Mouse (Mus musculus): ENCODE measurements around the gene Eloa. TPM values are rescaled to one million over a fixed set of nuclear protein-coding genes. Genes with fewer than 3 reads are reported as not detected.

The Eloa gene
- polyA plus RNA-seq, 1 experiment from 2014 or later, result 40.6 TPM

GRCm38 (mm10) chr4:136028132-136028564 is 6.6 kb upstream of the Eloa start:
- Histone ChIP-seq H3K4me3 (replicated peaks) (no peak overlapping the region), H3K27ac (peak overlapping the region; percentile 48), H3K9ac (no peak overlapping the region), H3K4me1 (peaks cover 33% of the 10 kb centered on the region), H3K36me3 (no peaks in the 10 kb centered on the region), H3K9me3 (replicated peaks) (no peaks in the 10 kb centered on the region), H3K27me3 (no peaks in the 10 kb centered on the region), H3K4me2 (no peak overlapping the region)
- ATAC-seq (replicated peaks; ENCODE audit: low FRiP score), result no peak
- 83% methylated on average over 19 of the region's 19 CpGs for WGBS

- Histone ChIP-seq H3K4me2 (no peak overlapping the region), H3K9me3 (replicated peaks) (no peaks in the 10 kb centered on the region), H3K9ac (no peak overlapping the region), H3K4me3 (replicated peaks) (no peak overlapping the region), H3K27me3 (no peaks in the 10 kb centered on the region), H3K36me3 (no peaks in the 10 kb centered on the region), H3K4me1 (peaks cover 33% of the 10 kb centered on the region), H3K27ac (peak overlapping the region; percentile 48)
- WGBS, result 50% methylated on average over 8 of the region's 8 CpGs
- no peak for ATAC-seq (replicated peaks; ENCODE audit: low FRiP score)
These were observed 6.0 kb upstream of the Eloa start for GRCm38 (mm10) chr4:136027416-136028131.

- 79% methylated on average over 1 of the region's 1 CpGs for WGBS
- Histone ChIP-seq H3K4me3 (replicated peaks) (no peak overlapping the region), H3K27ac (no peak overlapping the region), H3K9ac (no peak overlapping the region), H3K4me2 (no peak overlapping the region), H3K4me1 (peaks cover 31% of the 10 kb centered on the region), H3K36me3 (no peaks in the 10 kb centered on the region), H3K9me3 (replicated peaks) (no peaks in the 10 kb centered on the region), H3K27me3 (no peaks in the 10 kb centered on the region)
- no peak for ATAC-seq (replicated peaks; ENCODE audit: low FRiP score)
These were observed 3.8 kb upstream of the Eloa start for GRCm38 (mm10) chr4:136025350-136025749.

- 94% methylated on average over 9 of the region's 9 CpGs for WGBS
- no peak for ATAC-seq (replicated peaks; ENCODE audit: low FRiP score)
- no peak overlapping the region for H3K4me2 ChIP-seq
- no peak overlapping the region for H3K9ac ChIP-seq
- H3K4me1 ChIP-seq, result peaks cover 27% of the 10 kb centered on the region
- H3K4me3 ChIP-seq (replicated peaks), result no peak overlapping the region
- no peaks in the 10 kb centered on the region for H3K9me3 ChIP-seq (replicated peaks)
- no peaks in the 10 kb centered on the region for H3K27me3 ChIP-seq
- H3K27ac ChIP-seq, result no peak overlapping the region
- no peaks in the 10 kb centered on the region for H3K36me3 ChIP-seq
These were observed 1.4 kb upstream of the Eloa start for GRCm38 (mm10) chr4:136022924-136023323.

GRCm38 (mm10) chr4:136020743-136021548 is 617 bp downstream of the Eloa start:
- WGBS, result under 1% methylated on average over 62 of the region's 62 CpGs
- Histone ChIP-seq H3K36me3 (0 out of 2 replicates have a peak, but pooled peaks cover 4% of the 10 kb centered on the region), H3K4me2 (peak overlapping the region; percentile 88), H3K9ac (peak overlapping the region; percentile 98), H3K27me3 (no peaks in the 10 kb centered on the region), H3K27ac (peak overlapping the region; percentile 89), H3K4me1 (peaks cover 16% of the 10 kb centered on the region), H3K9me3 (replicated peaks) (no peaks in the 10 kb centered on the region), H3K4me3 (replicated peaks) (peak overlapping the region; percentile 99)
- ATAC-seq (replicated peaks; ENCODE audit: low FRiP score), result peak; percentile 77

- Histone ChIP-seq H3K36me3 (peaks cover 34% of the 10 kb centered on the region), H3K27me3 (no peaks in the 10 kb centered on the region), H3K9me3 (replicated peaks) (no peaks in the 10 kb centered on the region), H3K4me2 (no peak overlapping the region), H3K4me3 (replicated peaks) (no peak overlapping the region), H3K9ac (no peak overlapping the region), H3K27ac (no peak overlapping the region), H3K4me1 (peaks cover 11% of the 10 kb centered on the region)
- no peak for ATAC-seq (replicated peaks; ENCODE audit: low FRiP score)
- 86% methylated on average over 3 of the region's 3 CpGs for WGBS
These were observed 5.4 kb downstream of the Eloa start for GRCm38 (mm10) chr4:136016059-136016602.

- Histone ChIP-seq H3K9ac (no peak overlapping the region), H3K4me2 (no peak overlapping the region), H3K36me3 (peaks cover 80% of the 10 kb centered on the region), H3K4me1 (no peaks in the 10 kb centered on the region), H3K9me3 (replicated peaks) (no peaks in the 10 kb centered on the region), H3K4me3 (replicated peaks) (no peak overlapping the region), H3K27ac (no peak overlapping the region), H3K27me3 (no peaks in the 10 kb centered on the region)
- WGBS, result 87% methylated on average over 4 of the region's 4 CpGs
- ATAC-seq (replicated peaks; ENCODE audit: low FRiP score), result no peak
These were observed 11.0 kb downstream of the Eloa start for GRCm38 (mm10) chr4:136010586-136010985.

GRCm38 (mm10) chr4:136008782-136009447 is 12.6 kb downstream of the Eloa start:
- H3K27me3 ChIP-seq, result no peaks in the 10 kb centered on the region
- H3K4me1 ChIP-seq, result no peaks in the 10 kb centered on the region

GRCm38 (mm10) chr4:136006821-136007220 is 14.7 kb downstream of the Eloa start:
- no peak for ATAC-seq (replicated peaks; ENCODE audit: low FRiP score)
- no peak overlapping the region for H3K9ac ChIP-seq
- 91% methylated on average over 3 of the region's 3 CpGs for WGBS

More at GRCm38 (mm10) chr4:136008782-136009447, 12.6 kb downstream of the Eloa start:
- Histone ChIP-seq H3K4me2 (no peak overlapping the region), H3K27ac (no peak overlapping the region), H3K9me3 (replicated peaks) (no peaks in the 10 kb centered on the region), H3K36me3 (peaks cover 94% of the 10 kb centered on the region), H3K4me3 (replicated peaks) (no peak overlapping the region), H3K9ac (no peak overlapping the region)
- 90% methylated on average over 8 of the region's 8 CpGs for WGBS
- no peak for ATAC-seq (replicated peaks; ENCODE audit: low FRiP score)

GRCm38 (mm10) chr4:136004921-136005320 is 16.6 kb downstream of the Eloa start:
- H3K4me2 ChIP-seq, result no peak overlapping the region
- WGBS, result 93% methylated on average over 2 of the region's 2 CpGs
- no peak for ATAC-seq (replicated peaks; ENCODE audit: low FRiP score)

More at GRCm38 (mm10) chr4:136006821-136007220, 14.7 kb downstream of the Eloa start:
- H3K27ac ChIP-seq, result no peak overlapping the region
- no peaks in the 10 kb centered on the region for H3K27me3 ChIP-seq
- no peak overlapping the region for H3K4me3 ChIP-seq (replicated peaks)
- H3K4me1 ChIP-seq, result no peaks in the 10 kb centered on the region
- no peaks in the 10 kb centered on the region for H3K9me3 ChIP-seq (replicated peaks)
- peaks cover 94% of the 10 kb centered on the region for H3K36me3 ChIP-seq
- no peak overlapping the region for H3K4me2 ChIP-seq

GRCm38 (mm10) chr4:136004107-136004675 is 17.4 kb downstream of the Eloa start:
- H3K36me3 ChIP-seq, result peaks cover 77% of the 10 kb centered on the region
- no peaks in the 10 kb centered on the region for H3K27me3 ChIP-seq
- 90% methylated on average over 5 of the region's 5 CpGs for WGBS
- H3K4me1 ChIP-seq, result no peaks in the 10 kb centered on the region
- no peak overlapping the region for H3K9ac ChIP-seq
- no peak overlapping the region for H3K27ac ChIP-seq
- no peaks in the 10 kb centered on the region for H3K9me3 ChIP-seq (replicated peaks)
- H3K4me3 ChIP-seq (replicated peaks), result no peak overlapping the region
- no peak for ATAC-seq (replicated peaks; ENCODE audit: low FRiP score)
- H3K4me2 ChIP-seq, result no peak overlapping the region

More at GRCm38 (mm10) chr4:136004921-136005320, 16.6 kb downstream of the Eloa start:
- Histone ChIP-seq H3K4me3 (replicated peaks) (no peak overlapping the region), H3K27me3 (no peaks in the 10 kb centered on the region), H3K4me1 (no peaks in the 10 kb centered on the region), H3K27ac (no peak overlapping the region), H3K36me3 (peaks cover 84% of the 10 kb centered on the region), H3K9me3 (replicated peaks) (no peaks in the 10 kb centered on the region), H3K9ac (no peak overlapping the region)

Data from kidney, embryonic 15.5 days (tissue).